Mouse (Mus musculus): Measurements from ENCODE around the gene Pik3r1.

Gene Pik3r1

DNA sequence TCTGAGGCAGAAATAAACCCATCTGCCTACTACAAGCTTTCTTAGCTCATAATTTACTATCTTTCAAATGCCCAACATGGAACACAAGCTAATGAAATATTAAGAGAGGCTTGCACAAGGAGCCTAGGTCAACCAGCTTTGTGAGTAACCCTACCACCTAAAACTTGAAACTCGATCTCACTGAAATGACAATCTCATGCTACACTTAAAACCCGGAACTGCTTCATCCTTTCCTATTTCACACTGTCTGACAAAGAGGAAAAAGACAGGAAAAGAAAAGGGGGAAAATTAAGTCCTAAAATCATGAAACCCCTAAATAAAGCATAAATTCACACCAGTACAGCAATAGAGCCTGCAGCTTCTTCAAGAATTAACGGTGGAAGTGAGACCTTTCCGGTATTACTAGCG, 1.4 kb downstream of the Pik3r1 start:
- no peak for DNase-seq (ENCODE audit: low read depth)

- no peak for DNase-seq (ENCODE audit: low read depth)
Observed at GRCm38 (mm10) chr13:101765976-101766375, 2.0 kb downstream of the Pik3r1 start.

- no peak for DNase-seq (ENCODE audit: low read depth)
Observed at GRCm38 (mm10) chr13:101764111-101764510, 3.9 kb downstream of the Pik3r1 start.

- no peak for DNase-seq (ENCODE audit: low read depth)
Observed at GRCm38 (mm10) chr13:101763676-101764075, 4.3 kb downstream of the Pik3r1 start.

DNA sequence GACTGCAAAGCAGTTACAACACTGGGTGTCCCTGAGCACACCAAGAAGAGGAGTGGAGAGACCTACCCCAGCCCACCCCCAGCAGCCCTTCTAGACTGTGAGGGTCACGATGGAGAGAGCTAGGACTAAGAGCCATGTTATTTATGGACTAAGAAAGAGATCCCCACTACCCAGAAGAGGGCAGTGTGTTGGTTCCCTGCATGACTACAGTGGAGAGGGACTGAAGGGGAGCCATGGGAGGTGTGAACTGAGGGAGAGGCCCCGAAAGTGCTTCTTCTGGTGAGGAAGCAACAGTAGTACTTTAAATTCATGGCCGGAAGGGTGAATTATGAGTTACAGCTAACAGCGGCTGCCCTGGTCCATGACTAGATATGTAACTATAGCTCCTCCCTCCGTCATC, 4.9 kb downstream of the Pik3r1 start:
- DNase-seq (ENCODE audit: low read depth), result no peak

DNA sequence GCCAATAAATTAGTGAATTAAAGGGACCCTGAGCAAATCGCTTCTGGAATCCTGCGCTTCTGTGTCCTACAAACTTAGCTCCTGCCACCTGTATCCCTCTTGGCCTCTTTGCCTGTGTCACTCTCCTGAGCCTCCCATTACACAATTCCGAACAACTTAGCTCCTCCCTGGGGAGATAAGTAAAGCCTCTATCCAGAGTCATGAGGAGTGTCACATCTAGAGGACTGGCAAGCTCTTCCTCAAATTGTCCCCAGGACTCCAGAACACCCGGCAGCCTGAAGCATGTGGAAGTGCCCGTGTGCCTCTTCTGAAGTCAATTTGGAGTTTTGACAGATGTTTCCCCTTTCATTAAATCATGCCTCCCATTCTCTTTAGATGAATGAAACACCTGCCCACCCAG, 6.4 kb downstream of the Pik3r1 start:
- no peak for DNase-seq (ENCODE audit: low read depth)

- no peak for DNase-seq (ENCODE audit: low read depth)
Observed at GRCm38 (mm10) chr13:101760953-101761352, 7.1 kb downstream of the Pik3r1 start.

- no peak for DNase-seq (ENCODE audit: low read depth)
Observed at GRCm38 (mm10) chr13:101760001-101760687, 7.9 kb downstream of the Pik3r1 start.

DNA sequence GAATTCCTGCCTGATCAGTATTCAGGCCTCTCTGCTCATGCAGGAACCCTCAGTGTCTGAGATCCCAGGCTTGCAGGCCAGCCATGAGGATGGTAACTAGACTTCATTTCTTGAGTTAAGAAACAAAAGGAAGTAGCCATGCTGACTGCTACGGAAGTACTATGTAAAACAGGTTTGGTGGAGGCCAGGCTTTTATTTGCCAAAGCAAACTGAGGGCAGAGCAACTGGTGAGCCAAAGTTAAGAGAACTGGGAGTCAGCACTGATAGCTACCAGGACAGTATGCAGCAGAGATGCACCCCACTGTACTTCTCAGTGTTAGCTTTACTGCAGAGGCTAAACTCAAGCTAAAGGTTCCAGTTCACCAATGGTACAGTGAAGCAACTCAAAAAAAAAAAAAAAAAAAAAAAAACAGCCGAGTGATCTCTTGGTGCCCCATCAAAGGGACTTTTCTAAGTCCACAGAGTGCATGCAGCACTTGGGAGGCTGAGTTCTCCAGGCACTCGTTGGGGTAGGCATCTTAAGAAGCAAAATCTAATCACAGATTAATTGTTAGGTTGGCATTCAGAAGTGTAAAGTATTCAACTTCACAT, 8.6 kb downstream of the Pik3r1 start:
- DNase-seq (ENCODE audit: low read depth), result no peak

DNA sequence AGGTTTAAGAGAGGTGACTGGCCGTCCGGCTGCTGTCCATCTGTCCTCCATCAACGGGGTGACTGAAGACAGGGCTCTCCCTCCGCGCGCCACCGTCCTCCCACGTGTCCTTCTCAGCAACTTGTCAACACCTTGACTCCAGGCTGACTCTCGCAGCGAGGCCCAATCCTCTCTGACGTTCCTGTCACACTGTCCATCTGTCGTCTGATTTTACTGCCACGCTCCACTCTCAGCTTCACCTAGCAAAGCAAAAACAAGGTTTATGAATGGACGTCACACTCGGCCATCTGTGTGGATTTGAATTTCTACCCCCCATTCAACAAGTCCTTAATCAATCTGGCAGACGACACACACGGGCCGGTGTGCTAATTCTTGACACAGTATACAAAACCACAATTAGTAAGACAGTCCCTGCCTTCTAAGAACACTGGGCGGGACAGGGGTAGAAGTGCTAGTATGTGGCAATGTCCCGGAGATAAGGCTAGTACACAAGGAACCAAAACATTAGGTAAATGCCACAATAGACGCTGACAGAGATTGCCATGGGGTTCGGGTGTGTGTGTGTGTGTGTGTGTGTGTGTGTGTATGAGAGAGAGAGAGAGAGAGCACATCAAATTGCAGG, 10.1 kb downstream of the Pik3r1 start:
- no peak for DNase-seq (ENCODE audit: low read depth)

DNA sequence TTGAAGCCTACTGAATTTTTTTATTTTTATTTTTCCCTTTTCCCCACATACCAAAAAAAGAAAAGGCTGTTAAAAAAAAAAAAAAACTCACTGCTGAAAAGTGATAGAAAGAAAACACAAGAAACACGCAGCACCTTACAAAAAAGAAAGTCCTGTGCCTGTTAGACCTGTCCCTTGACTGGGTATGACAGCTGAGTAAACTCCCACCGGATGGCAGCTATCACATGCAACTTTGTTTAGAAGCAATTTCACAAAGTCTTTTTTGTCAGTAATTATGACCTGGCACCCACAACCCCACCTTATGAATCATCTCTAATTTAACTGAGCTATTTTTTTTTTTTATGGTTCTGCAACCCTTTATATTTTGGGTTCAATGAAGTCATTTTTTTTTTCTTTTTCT, 12.8 kb downstream of the Pik3r1 start:
- no peak for DNase-seq (ENCODE audit: low read depth)

DNA sequence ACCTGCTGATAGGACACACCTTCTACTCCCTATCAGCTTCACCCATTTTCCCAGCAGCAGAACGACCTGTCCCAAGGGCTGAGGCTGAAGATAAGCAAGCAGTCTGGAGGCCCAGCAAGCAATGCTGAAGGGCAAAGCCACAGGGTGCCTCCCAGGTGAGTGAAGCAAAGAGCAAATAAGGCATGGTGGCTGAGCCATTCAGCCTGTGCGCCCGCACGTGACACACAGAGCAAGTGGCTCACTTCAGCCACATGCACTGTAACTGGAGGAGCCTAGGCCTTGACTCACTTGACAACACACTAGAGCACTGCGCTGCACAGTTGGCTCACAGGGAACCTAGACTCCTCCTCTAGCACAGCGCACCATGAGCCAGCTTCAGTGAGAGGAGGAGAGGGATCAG, 14.4 kb downstream of the Pik3r1 start:
- DNase-seq (ENCODE audit: low read depth), result no peak

DNA sequence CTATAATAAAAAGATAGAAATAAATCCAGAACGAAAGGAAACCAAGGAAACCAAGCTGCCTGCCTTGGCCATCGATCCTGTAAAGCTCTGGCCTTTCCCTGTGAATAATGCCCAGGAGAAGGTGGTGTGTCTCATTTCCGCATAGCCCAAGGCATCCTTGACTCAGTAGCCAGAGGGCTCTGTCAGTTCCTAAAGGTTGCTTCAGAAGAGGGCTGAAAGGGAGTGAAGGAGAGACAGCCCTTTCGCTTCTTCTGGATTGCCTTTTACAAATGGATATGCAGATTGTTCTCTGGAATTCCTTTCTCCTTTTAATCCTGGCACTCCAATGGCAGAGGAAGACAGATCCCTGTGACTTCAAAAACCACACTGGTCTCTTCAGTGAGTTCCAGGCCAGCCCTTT, 16.2 kb downstream of the Pik3r1 start:
- no peak for DNase-seq (ENCODE audit: low read depth)

- no peak for DNase-seq (ENCODE audit: low read depth)
Observed at GRCm38 (mm10) chr13:101746012-101746595, 21.9 kb downstream of the Pik3r1 start.

DNA sequence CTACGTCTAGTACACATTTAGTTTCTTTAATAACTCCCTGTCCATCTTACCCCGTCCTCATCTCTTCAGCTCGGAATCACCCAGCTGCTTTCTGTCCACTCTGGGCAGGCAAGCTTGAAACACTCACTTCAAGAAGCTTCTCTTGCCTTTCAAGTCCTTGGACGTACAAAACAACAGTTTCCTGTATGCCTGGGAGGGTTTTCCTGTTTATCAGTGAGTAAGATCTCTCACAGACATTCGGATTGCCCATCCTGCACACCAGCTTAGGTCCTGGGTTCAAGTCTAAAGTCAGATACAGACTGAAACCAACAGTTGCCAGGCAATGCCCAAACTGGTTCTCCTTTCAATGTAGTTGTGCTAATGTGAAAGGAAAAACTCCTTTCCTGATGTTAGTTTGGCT, 23.1 kb downstream of the Pik3r1 start:
- DNase-seq (ENCODE audit: low read depth), result no peak

DNA sequence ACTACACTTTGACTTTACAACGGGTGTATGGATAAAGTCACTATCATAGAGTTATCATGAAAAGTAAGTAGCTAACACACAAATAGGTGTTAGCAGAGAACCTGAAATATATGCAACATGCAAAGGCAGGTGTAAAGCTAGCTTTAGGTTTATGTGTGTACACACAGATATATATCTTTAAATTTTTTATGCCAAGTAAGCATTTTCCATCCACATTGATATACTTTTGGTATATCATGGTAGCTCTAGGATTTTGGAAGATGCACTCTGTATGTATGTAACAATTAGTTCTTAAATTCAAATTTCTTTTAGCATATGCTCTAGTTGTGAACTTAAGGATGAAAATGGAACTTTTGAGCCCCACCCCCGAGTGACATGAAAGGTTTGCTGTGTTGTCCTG, 24.0 kb downstream of the Pik3r1 start:
- no peak for DNase-seq (ENCODE audit: low read depth)

GRCm38 (mm10) chr13:101743247-101743646, 24.8 kb downstream of the Pik3r1 start:
- DNase-seq (ENCODE audit: low read depth), result no peak

GRCm38 (mm10) chr13:101742596-101742995, 25.4 kb downstream of the Pik3r1 start:
- no peak for DNase-seq (ENCODE audit: low read depth)

GRCm38 (mm10) chr13:101741530-101742309, 26.3 kb downstream of the Pik3r1 start:
- DNase-seq (ENCODE audit: low read depth), result no peak

- no peak for DNase-seq (ENCODE audit: low read depth)
Observed at GRCm38 (mm10) chr13:101739732-101740381, 28.2 kb downstream of the Pik3r1 start.

GRCm38 (mm10) chr13:101738769-101739168, 29.2 kb downstream of the Pik3r1 start:
- no peak for DNase-seq (ENCODE audit: low read depth)

All from c-Kit-positive CD71-negative TER-119-negative erythroid progenitor cells, embryonic 14.5 days (primary cell).